Mouse (Mus musculus) kidney, embryonic 16.5 days (tissue): ENCODE results near the gene Slc9a3r2. TPM values are rescaled to one million over a fixed set of nuclear protein-coding genes. Genes with fewer than 3 reads are reported as not detected.

ENCODE experiments used
- ATAC-seq: fragments of 200-750 bp; cut with Nextera tagmentation; 2 replicates; pipeline ENCODE4 v1.8.0; 2017; ENCODE audit warnings: moderate TSS enrichment; ENCODE audit not compliant: low FRiP score, low TSS enrichment
- H3K27ac ChIP-seq: fragments of 300-500 bp; sonication (generic); 2 replicates; pipeline ENCODE4 v1.5.1; 2014; ENCODE audit warnings: low read length
- H3K27me3 ChIP-seq: fragments of 300-500 bp; sonication (generic); 2 replicates; pipeline ENCODE4 v1.6.1; 2014; ENCODE audit warnings: low read length, control low read depth, mixed read lengths; ENCODE audit not compliant: insufficient read depth
- H3K36me3 ChIP-seq: fragments of 300-500 bp; sonication (generic); 2 replicates; pipeline ENCODE4 v1.6.1; 2014; ENCODE audit warnings: low read length, control low read depth, mixed read lengths; ENCODE audit not compliant: insufficient read depth
- H3K4me1 ChIP-seq: fragments of 300-500 bp; sonication (generic); 2 replicates; pipeline ENCODE4 v1.6.1; 2014; ENCODE audit warnings: low read length, control low read depth, mixed read lengths; ENCODE audit not compliant: insufficient read depth
- H3K4me2 ChIP-seq: fragments of 300-500 bp; sonication (generic); replicated peaks from 2 replicates; pipeline ENCODE4 v1.6.1; 2014; ENCODE audit warnings: low read depth, low read length
- H3K4me3 ChIP-seq: fragments of 300-500 bp; sonication (generic); 2 replicates; pipeline ENCODE4 v1.5.1; 2014; ENCODE audit warnings: mild to moderate bottlenecking, low read length
- H3K9ac ChIP-seq: fragments of 300-500 bp; sonication (generic); replicated peaks from 2 replicates; pipeline ENCODE4 v1.6.1; 2014; ENCODE audit warnings: low read length
- H3K9me3 ChIP-seq: fragments of 300-500 bp; sonication (generic); 2 replicates; pipeline ENCODE4 v1.6.1; 2016; ENCODE audit warnings: low read length, control low read depth
- WGBS: fragments of 180-500 bp; shearing (Covaris S2); extraction: QIAGEN DNeasy Blood & Tissue Kit; methylation state at CpG from one replicate; pipeline ENCODE4 v1.1.7; 2014; 5-methylcytosine and 5-hydroxymethylcytosine counted together
- polyA plus RNA-seq: library from polyadenylated mRNA; unstranded; fragments of >200 nt; fragmentation: Nextera tagmentation; extraction: Ambion mirVana; gene quantifications from 2 replicates; pipeline ENCODE4 v1.2.1, GENCODE M21; 2015

The Slc9a3r2 gene
- polyA plus RNA-seq, 1 experiment from 2014 or later: 120 TPM

GRCm38 (mm10) chr17:24687146-24687595 lies 37.0 kb upstream of the Slc9a3r2 start:
- H3K36me3 ChIP-seq: peaks cover under 1% of the 10 kb centered on the region; the same call in 1 of the 2 replicates
- H3K27me3 ChIP-seq: peaks cover 42% of the 10 kb centered on the region
- no peaks in the 10 kb centered on the region for H3K9me3 ChIP-seq
- 1% methylated on average over 24 of the region's 25 CpGs for WGBS
- H3K27ac ChIP-seq: no peak overlapping the region
- peak overlapping the region; percentile 48 for H3K4me3 ChIP-seq
- ATAC-seq: peak; percentile 57
- H3K4me2 ChIP-seq: peak overlapping the region; percentile 53
- peaks cover 18% of the 10 kb centered on the region for H3K4me1 ChIP-seq
- H3K9ac ChIP-seq: peak overlapping the region; percentile 60

- no peak for ATAC-seq
- no peak overlapping the region for H3K4me3 ChIP-seq
- 29% methylated on average over 16 of the region's 16 CpGs for WGBS
Observed at GRCm38 (mm10) chr17:24686514-24686913, 36.4 kb upstream of the Slc9a3r2 start.

GRCm38 (mm10) chr17:24677500-24678080 lies 27.5 kb upstream of the Slc9a3r2 start:
- no peak overlapping the region for H3K4me2 ChIP-seq
- H3K9ac ChIP-seq: no peak overlapping the region
- no peak for ATAC-seq
- no peaks in the 10 kb centered on the region for H3K27me3 ChIP-seq
- H3K9me3 ChIP-seq: no peaks in the 10 kb centered on the region
- H3K4me3 ChIP-seq: no peak overlapping the region
- H3K36me3 ChIP-seq: peaks cover 48% of the 10 kb centered on the region
- 83% methylated on average over 24 of the region's 24 CpGs for WGBS
- no peak overlapping the region for H3K27ac ChIP-seq
- H3K4me1 ChIP-seq: peaks cover 5% of the 10 kb centered on the region

More at GRCm38 (mm10) chr17:24686514-24686913, 36.4 kb upstream of the Slc9a3r2 start:
- Histone ChIP-seq H3K36me3 (peaks cover 4% of the 10 kb centered on the region; the same call in 1 of the 2 replicates), H3K4me1 (peaks cover 18% of the 10 kb centered on the region), H3K27ac (no peak overlapping the region), H3K27me3 (peaks cover 42% of the 10 kb centered on the region), H3K9ac (no peak overlapping the region), H3K4me2 (peak overlapping the region; percentile 16), H3K9me3 (no peaks in the 10 kb centered on the region)

- H3K4me2 ChIP-seq: no peak overlapping the region
- H3K27ac ChIP-seq: no peak overlapping the region
- no peaks in the 10 kb centered on the region for H3K27me3 ChIP-seq
- WGBS: 95% methylated on average over 5 of the region's 5 CpGs
- no peaks in the 10 kb centered on the region for H3K9me3 ChIP-seq
- no peak overlapping the region for H3K9ac ChIP-seq
- no peak for ATAC-seq
- H3K4me3 ChIP-seq: no peak overlapping the region
- H3K36me3 ChIP-seq: peaks cover 45% of the 10 kb centered on the region
- H3K4me1 ChIP-seq: peaks cover 12% of the 10 kb centered on the region
Observed at GRCm38 (mm10) chr17:24676877-24677276, 26.8 kb upstream of the Slc9a3r2 start.

- Histone ChIP-seq H3K27me3 (no peaks in the 10 kb centered on the region), H3K4me3 (no peak overlapping the region), H3K9ac (peak overlapping the region; percentile 15; the same call in 1 of the 2 replicates), H3K36me3 (peaks cover 41% of the 10 kb centered on the region), H3K4me1 (peaks cover 19% of the 10 kb centered on the region), H3K4me2 (no peak overlapping the region), H3K9me3 (no peaks in the 10 kb centered on the region), H3K27ac (no peak overlapping the region)
- WGBS: 69% methylated on average over 2 of the region's 2 CpGs
- ATAC-seq: no peak
Observed at GRCm38 (mm10) chr17:24676187-24676586, 26.1 kb upstream of the Slc9a3r2 start.

GRCm38 (mm10) chr17:24674277-24674676 lies 24.1 kb upstream of the Slc9a3r2 start:
- H3K27me3 ChIP-seq: no peaks in the 10 kb centered on the region
- ATAC-seq: no peak
- H3K9ac ChIP-seq: no peak overlapping the region
- no peak overlapping the region for H3K4me3 ChIP-seq
- no peak overlapping the region for H3K27ac ChIP-seq
- WGBS: 85% methylated on average over 7 of the region's 7 CpGs
- H3K36me3 ChIP-seq: peaks cover 27% of the 10 kb centered on the region
- no peak overlapping the region for H3K4me2 ChIP-seq
- H3K4me1 ChIP-seq: peaks cover 28% of the 10 kb centered on the region
- no peaks in the 10 kb centered on the region for H3K9me3 ChIP-seq

GRCm38 (mm10) chr17:24672141-24672540 lies 22.0 kb upstream of the Slc9a3r2 start:
- peak overlapping the region; percentile 37 for H3K4me2 ChIP-seq
- H3K4me3 ChIP-seq: peak overlapping the region; percentile 14; the same call in 1 of the 2 replicates
- H3K27me3 ChIP-seq: no peaks in the 10 kb centered on the region
- peaks cover 32% of the 10 kb centered on the region for H3K4me1 ChIP-seq
- H3K9me3 ChIP-seq: no peaks in the 10 kb centered on the region
- peak overlapping the region; percentile 46 for H3K9ac ChIP-seq
- peak overlapping the region; percentile 22; the same call in 1 of the 2 replicates for H3K27ac ChIP-seq
- ATAC-seq: no peak
- H3K36me3 ChIP-seq: peaks cover 6% of the 10 kb centered on the region
- WGBS: 15% methylated on average over 5 of the region's 5 CpGs

GRCm38 (mm10) chr17:24671346-24671745 lies 21.2 kb upstream of the Slc9a3r2 start:
- no peak for ATAC-seq
- Histone ChIP-seq H3K4me1 (peaks cover 32% of the 10 kb centered on the region), H3K9me3 (no peaks in the 10 kb centered on the region), H3K9ac (peak overlapping the region; percentile 95), H3K4me2 (peak overlapping the region; percentile 92), H3K36me3 (no peaks in the 10 kb centered on the region), H3K27me3 (no peaks in the 10 kb centered on the region), H3K4me3 (no peak overlapping the region), H3K27ac (no peak overlapping the region)
- 66% methylated on average over 5 of the region's 5 CpGs for WGBS

GRCm38 (mm10) chr17:24670246-24670844 lies 20.2 kb upstream of the Slc9a3r2 start:
- H3K9me3 ChIP-seq: no peaks in the 10 kb centered on the region
- ATAC-seq: no peak
- no peaks in the 10 kb centered on the region for H3K27me3 ChIP-seq
- H3K9ac ChIP-seq: peak overlapping the region; percentile 95
- H3K4me2 ChIP-seq: peak overlapping the region; percentile 92
- H3K27ac ChIP-seq: peak overlapping the region; percentile 80
- 8% methylated on average over 8 of the region's 8 CpGs for WGBS
- no peaks in the 10 kb centered on the region for H3K36me3 ChIP-seq
- H3K4me3 ChIP-seq: peak overlapping the region; percentile 84
- peaks cover 32% of the 10 kb centered on the region for H3K4me1 ChIP-seq
